Mouse (Mus musculus): Measurements from ENCODE around the gene Car3. TPM values are rescaled to one million over a fixed set of nuclear protein-coding genes. Genes with fewer than 3 reads are reported as not detected.

Gene Car3
- total and polyA plus RNA-seq, 3 experiments, result 1.1 to 18.5 (median 1.7) TPM

- no peaks in the 10 kb centered on the region for H3K27me3 ChIP-seq (ENCODE audit: insufficient read depth, low read length)
- no peaks in the 10 kb centered on the region for H3K4me1 ChIP-seq (ENCODE audit: insufficient read depth, low read depth, low read length)
- DNase-seq (ENCODE audit: low spot score) (no peak), ATAC-seq (ENCODE audit: extremely low read depth, insufficient number of reproducible peaks, low FRiP score, poor library complexity, severe bottlenecking) (no peak)
- no peaks in the 10 kb centered on the region for H3K36me3 ChIP-seq (replicated peaks)
- TF ChIP-seq POLR2AphosphoS5 (IDR thresholded peaks at IDR 0.05; ENCODE audit: insufficient replicate concordance, low read depth, low read length) (no peak), CTCF (IDR thresholded peaks at IDR 0.05; ENCODE audit: low read depth, low read length) (no peak), TAL1 (conservative IDR thresholded peaks at IDR 0.05; ENCODE audit: low read depth, low read length) (no peak), GATA1 (IDR thresholded peaks at IDR 0.05; ENCODE audit: borderline replicate concordance, low read length) (no peak), GATA2 (IDR thresholded peaks at IDR 0.05; ENCODE audit: borderline replicate concordance, low read depth, low read length) (no peak)
- H3K9me3 ChIP-seq (replicated peaks), result no peaks in the 10 kb centered on the region
- no peak overlapping the region for H3K4me3 ChIP-seq (ENCODE audit: low read depth, low read length)
Observed at GRCm38 (mm10) chr3:14838936-14839335, 24.4 kb upstream of the Car3 start.

- TF ChIP-seq GATA1 (IDR thresholded peaks at IDR 0.05; ENCODE audit: borderline replicate concordance, low read length) (no peak), GATA2 (IDR thresholded peaks at IDR 0.05; ENCODE audit: borderline replicate concordance, low read depth, low read length) (no peak), POLR2AphosphoS5 (IDR thresholded peaks at IDR 0.05; ENCODE audit: insufficient replicate concordance, low read depth, low read length) (no peak), CTCF (IDR thresholded peaks at IDR 0.05; ENCODE audit: low read depth, low read length) (no peak), TAL1 (conservative IDR thresholded peaks at IDR 0.05; ENCODE audit: low read depth, low read length) (no peak)
- H3K36me3 ChIP-seq (replicated peaks), result no peaks in the 10 kb centered on the region
- no peaks in the 10 kb centered on the region for H3K9me3 ChIP-seq (replicated peaks)
- no peaks in the 10 kb centered on the region; the same call in 1 of the 2 replicates for H3K27me3 ChIP-seq (ENCODE audit: insufficient read depth, low read length)
- H3K4me1 ChIP-seq (ENCODE audit: insufficient read depth, low read depth, low read length), result no peaks in the 10 kb centered on the region
- H3K4me3 ChIP-seq (ENCODE audit: low read depth, low read length), result no peak overlapping the region
- ATAC-seq (ENCODE audit: extremely low read depth, insufficient number of reproducible peaks, low FRiP score, poor library complexity, severe bottlenecking), result no peak
- no peak for DNase-seq (ENCODE audit: low spot score)
Observed at GRCm38 (mm10) chr3:14839466-14840118, 23.7 kb upstream of the Car3 start.

GRCm38 (mm10) chr3:14848587-14849254 lies 14.6 kb upstream of the Car3 start:
- TF ChIP-seq POLR2AphosphoS5 (IDR thresholded peaks at IDR 0.05; ENCODE audit: insufficient replicate concordance, low read depth, low read length), result no peak
- no peak for TF ChIP-seq TAL1 (conservative IDR thresholded peaks at IDR 0.05; ENCODE audit: low read depth, low read length)
- Histone ChIP-seq H3K4me1 (ENCODE audit: insufficient read depth, low read depth, low read length) (no peaks in the 10 kb centered on the region), H3K27me3 (ENCODE audit: insufficient read depth, low read length) (no peaks in the 10 kb centered on the region; the same call in 1 of the 2 replicates), H3K36me3 (replicated peaks) (no peaks in the 10 kb centered on the region), H3K9me3 (replicated peaks) (no peaks in the 10 kb centered on the region), H3K4me3 (ENCODE audit: low read depth, low read length) (no peak overlapping the region)
- ATAC-seq (ENCODE audit: extremely low read depth, insufficient number of reproducible peaks, low FRiP score, poor library complexity, severe bottlenecking), result no peak
- no peak for DNase-seq (ENCODE audit: low spot score)

- no peaks in the 10 kb centered on the region for H3K27me3 ChIP-seq (ENCODE audit: insufficient read depth, low read length)
- H3K4me3 ChIP-seq (ENCODE audit: low read depth, low read length), result no peak overlapping the region
- no peaks in the 10 kb centered on the region for H3K9me3 ChIP-seq (replicated peaks)
- no peak for DNase-seq (ENCODE audit: low spot score)
- H3K4me1 ChIP-seq (ENCODE audit: insufficient read depth, low read depth, low read length), result no peaks in the 10 kb centered on the region
- no peaks in the 10 kb centered on the region for H3K36me3 ChIP-seq (replicated peaks)
- ATAC-seq (ENCODE audit: extremely low read depth, insufficient number of reproducible peaks, low FRiP score, poor library complexity, severe bottlenecking), result no peak
- TF ChIP-seq GATA2 (IDR thresholded peaks at IDR 0.05; ENCODE audit: borderline replicate concordance, low read depth, low read length), result no peak
- no peak for TF ChIP-seq TAL1 (conservative IDR thresholded peaks at IDR 0.05; ENCODE audit: low read depth, low read length)
- TF ChIP-seq GATA1 (IDR thresholded peaks at IDR 0.05; ENCODE audit: borderline replicate concordance, low read length), result no peak
- no peak for TF ChIP-seq POLR2AphosphoS5 (IDR thresholded peaks at IDR 0.05; ENCODE audit: insufficient replicate concordance, low read depth, low read length)
- TF ChIP-seq CTCF (IDR thresholded peaks at IDR 0.05; ENCODE audit: low read depth, low read length), result no peak
Observed at GRCm38 (mm10) chr3:14853966-14854365, 9.3 kb upstream of the Car3 start.

GRCm38 (mm10) chr3:14854446-14854845 lies 8.9 kb upstream of the Car3 start:
- no peak for ATAC-seq (ENCODE audit: extremely low read depth, insufficient number of reproducible peaks, low FRiP score, poor library complexity, severe bottlenecking)
- Histone ChIP-seq H3K36me3 (replicated peaks) (no peaks in the 10 kb centered on the region), H3K4me1 (ENCODE audit: insufficient read depth, low read depth, low read length) (no peaks in the 10 kb centered on the region), H3K9me3 (replicated peaks) (no peaks in the 10 kb centered on the region), H3K4me3 (ENCODE audit: low read depth, low read length) (no peak overlapping the region), H3K27me3 (ENCODE audit: insufficient read depth, low read length) (no peaks in the 10 kb centered on the region)
- TF ChIP-seq TAL1 (conservative IDR thresholded peaks at IDR 0.05; ENCODE audit: low read depth, low read length), result no peak
- no peak for TF ChIP-seq GATA2 (IDR thresholded peaks at IDR 0.05; ENCODE audit: borderline replicate concordance, low read depth, low read length)
- no peak for TF ChIP-seq POLR2AphosphoS5 (IDR thresholded peaks at IDR 0.05; ENCODE audit: insufficient replicate concordance, low read depth, low read length)
- no peak for TF ChIP-seq CTCF (IDR thresholded peaks at IDR 0.05; ENCODE audit: low read depth, low read length)
- no peak for TF ChIP-seq GATA1 (IDR thresholded peaks at IDR 0.05; ENCODE audit: borderline replicate concordance, low read length)
- no peak for DNase-seq (ENCODE audit: low spot score)

- ATAC-seq (ENCODE audit: extremely low read depth, insufficient number of reproducible peaks, low FRiP score, poor library complexity, severe bottlenecking) (no peak), DNase-seq (ENCODE audit: low spot score) (no peak)
- Histone ChIP-seq H3K4me1 (ENCODE audit: insufficient read depth, low read depth, low read length) (peaks cover 4% of the 10 kb centered on the region; the same call in 1 of the 2 replicates), H3K36me3 (replicated peaks) (no peaks in the 10 kb centered on the region), H3K4me3 (ENCODE audit: low read depth, low read length) (no peak overlapping the region), H3K27me3 (ENCODE audit: insufficient read depth, low read length) (peaks cover 13% of the 10 kb centered on the region), H3K9me3 (replicated peaks) (no peaks in the 10 kb centered on the region)
- no peak for TF ChIP-seq CTCF (IDR thresholded peaks at IDR 0.05; ENCODE audit: low read depth, low read length)
Observed at GRCm38 (mm10) chr3:14857874-14858273, 5.4 kb upstream of the Car3 start.

Data from G1E (cell line).